Mouse (Mus musculus): ENCODE measurements around the gene Grpel1. TPM values are rescaled to one million over a fixed set of nuclear protein-coding genes. Genes with fewer than 3 reads are reported as not detected.

Grpel1 gene
- total RNA-seq, 2 experiments from 2014 or later = 30.6 to 39.1 TPM

DNA sequence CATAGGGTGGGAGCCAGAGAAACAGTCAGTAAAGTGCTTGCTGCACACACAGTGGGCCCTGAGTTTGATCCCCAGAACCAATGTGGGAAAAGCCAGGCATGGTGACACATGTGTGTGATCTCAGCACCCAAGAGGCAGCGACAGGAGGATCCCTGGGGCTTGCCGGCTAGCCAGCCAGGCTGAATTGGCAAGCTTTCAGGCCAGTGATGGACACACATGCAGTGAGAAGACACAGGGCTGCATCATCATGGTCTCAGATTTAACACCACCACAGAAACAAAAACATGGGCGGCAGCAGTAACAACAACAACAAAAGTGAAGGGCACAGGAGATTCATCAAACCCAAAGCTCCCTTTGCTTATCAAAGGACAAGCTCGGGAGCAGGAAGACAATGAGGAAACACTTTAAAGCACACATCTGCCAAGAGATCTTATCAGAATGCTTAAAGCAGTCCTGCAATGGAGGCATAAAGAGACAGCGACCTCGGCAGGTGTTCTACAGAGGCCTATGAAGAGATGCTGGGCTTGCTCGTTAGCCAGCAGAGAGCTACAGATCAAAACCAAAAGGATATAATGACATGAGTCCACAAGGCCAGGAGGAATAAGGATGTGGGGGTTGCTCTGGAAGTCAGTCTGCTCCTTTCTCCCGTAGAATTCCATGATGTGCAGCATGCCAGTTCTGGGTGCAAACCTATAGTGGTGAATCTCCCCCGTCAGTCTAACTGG is 18.5 kb upstream of the Grpel1 start:
- intact Hi-C loops (cut with DNase I) = no loop called here
- H3K4me3 ChIP-seq = no peak overlapping the region
- no peak for DNase-seq
- TF ChIP-seq CTCF (IDR thresholded peaks at IDR 0.05) = no peak
- no peak overlapping the region for H3K27ac ChIP-seq

DNA sequence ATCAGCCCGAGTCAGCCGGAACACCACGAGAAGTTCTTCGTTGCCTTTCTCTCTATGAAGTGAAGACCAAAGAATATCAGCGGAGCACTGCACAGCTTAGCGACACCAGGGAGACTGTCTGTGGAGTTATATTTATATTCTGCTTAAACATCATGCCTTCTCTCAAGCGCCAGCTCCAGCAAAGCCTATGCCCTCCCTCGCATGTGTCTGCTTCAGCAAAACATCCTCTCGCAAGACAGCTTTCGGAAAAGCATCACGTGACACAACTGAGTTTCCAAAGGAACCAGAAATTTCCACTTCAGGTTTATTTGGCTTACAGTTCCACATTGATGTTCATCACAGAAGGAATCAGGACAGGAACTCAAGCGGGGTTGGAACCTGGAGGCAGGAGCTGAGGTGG is 16.9 kb upstream of the Grpel1 start:
- TF ChIP-seq CTCF (IDR thresholded peaks at IDR 0.05) = no peak
- DNase-seq = no peak
- H3K4me3 ChIP-seq = no peak overlapping the region
- H3K27ac ChIP-seq = no peak overlapping the region
- intact Hi-C loops (cut with DNase I) = no loop called here

DNA sequence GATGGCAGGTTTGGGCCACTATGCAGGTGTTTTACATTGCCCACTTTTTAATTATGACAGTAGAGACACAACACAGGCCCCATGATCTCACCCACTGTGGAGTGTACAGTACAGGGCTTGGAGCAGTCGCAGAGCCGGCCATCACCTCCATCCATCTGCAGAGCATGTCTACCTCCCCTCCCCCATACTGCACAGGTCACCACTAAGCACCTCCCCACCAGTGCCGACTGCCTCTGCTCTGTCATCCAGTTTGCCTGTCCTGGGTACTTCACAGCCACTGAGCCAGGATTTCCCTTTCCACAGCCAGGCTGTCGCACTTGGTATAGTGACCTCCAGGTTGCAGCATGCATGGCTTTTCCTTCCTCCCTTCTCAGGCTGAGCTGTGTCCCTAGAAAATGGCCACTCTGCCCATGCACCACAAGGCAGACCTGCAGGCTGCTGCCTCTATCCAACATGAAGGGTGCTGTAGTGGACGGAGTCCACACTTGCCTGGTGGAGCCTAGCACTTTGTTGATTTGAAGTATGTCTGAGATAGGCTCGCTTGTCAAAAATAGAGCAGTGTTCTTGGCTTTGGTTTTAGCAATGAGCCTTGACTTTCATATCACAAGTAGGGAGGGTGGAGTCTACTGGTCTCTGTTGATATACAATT is 15.0 kb upstream of the Grpel1 start:
- no peak for DNase-seq
- intact Hi-C loops (cut with DNase I) = no loop called here
- no peak for TF ChIP-seq CTCF (IDR thresholded peaks at IDR 0.05)
- Histone ChIP-seq H3K4me3 (no peak overlapping the region), H3K27ac (no peak overlapping the region)

DNA sequence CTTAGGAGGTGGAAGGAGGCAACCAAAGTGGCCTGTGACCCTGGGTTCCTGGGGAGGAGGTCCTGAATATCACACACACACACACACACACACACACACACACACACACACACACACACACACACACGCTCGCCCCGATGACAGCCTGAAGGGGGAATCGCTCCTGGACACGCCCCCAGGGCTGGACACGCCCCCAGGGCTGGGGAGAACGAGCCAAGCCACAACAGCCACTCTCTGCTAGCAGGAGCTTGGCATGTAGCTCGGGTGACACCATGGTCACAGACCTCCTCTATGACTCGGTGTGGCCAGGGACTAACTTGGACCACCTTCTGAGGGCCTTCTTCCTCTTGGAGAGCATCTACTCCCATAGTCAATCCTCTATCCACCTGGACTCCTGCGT is 13.7 kb upstream of the Grpel1 start:
- intact Hi-C loops (cut with DNase I) = no loop called here
- DNase-seq = no peak
- Histone ChIP-seq H3K4me3 (no peak overlapping the region), H3K27ac (no peak overlapping the region)
- TF ChIP-seq CTCF (IDR thresholded peaks at IDR 0.05) = no peak

DNA sequence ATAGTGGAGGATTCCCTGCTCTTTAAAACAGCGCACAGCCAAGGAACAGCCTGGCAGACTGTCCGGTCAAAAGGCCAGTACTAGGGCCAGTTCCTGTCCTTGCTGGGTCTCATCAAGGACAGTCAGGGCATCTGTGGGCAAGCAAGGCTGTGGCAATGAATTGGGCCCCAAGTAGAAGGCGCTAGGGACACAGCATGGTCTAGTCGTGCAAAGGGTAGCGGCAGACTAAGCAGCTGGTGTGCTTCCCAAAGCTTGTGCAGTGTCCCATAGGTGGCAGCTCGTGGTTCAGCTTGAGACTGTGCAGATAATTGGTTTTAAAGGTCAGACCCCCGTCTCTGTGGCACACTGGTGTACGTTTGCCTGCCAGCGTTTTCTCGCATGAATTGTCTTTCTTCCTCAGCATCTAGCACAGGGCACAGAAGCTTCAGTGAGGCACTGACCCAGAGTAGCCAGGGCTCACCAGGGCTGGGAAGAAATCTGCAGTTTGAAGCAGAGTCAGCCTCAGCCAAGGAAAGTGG is 12.9 kb upstream of the Grpel1 start:
- intact Hi-C loops (cut with DNase I) = no loop called here
- no peak for TF ChIP-seq CTCF (IDR thresholded peaks at IDR 0.05)
- DNase-seq = no peak
- H3K27ac ChIP-seq = no peak overlapping the region
- H3K4me3 ChIP-seq = no peak overlapping the region

DNA sequence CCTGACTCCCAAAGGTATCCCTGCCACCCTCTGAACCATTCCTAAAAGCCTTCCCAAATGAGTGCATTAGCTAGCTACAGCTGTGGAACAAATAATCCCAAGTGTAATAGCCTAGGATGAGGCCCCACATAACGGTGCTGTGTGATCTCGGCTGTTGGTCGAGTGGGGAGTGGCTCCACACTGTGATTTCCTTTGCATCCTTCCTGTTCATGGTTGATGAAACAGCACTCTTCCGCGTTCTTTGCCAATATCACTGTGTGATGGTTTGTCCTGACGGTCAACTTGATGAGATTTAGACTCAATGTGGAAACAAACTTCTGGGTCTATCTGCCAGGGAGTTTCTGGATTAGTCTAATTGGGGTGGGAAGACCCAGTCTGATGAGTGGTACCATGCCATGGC is 12.0 kb upstream of the Grpel1 start:
- no peak for TF ChIP-seq CTCF (IDR thresholded peaks at IDR 0.05)
- no peak for DNase-seq
- H3K4me3 ChIP-seq = no peak overlapping the region
- H3K27ac ChIP-seq = no peak overlapping the region
- intact Hi-C loops (cut with DNase I) = no loop called here

DNA sequence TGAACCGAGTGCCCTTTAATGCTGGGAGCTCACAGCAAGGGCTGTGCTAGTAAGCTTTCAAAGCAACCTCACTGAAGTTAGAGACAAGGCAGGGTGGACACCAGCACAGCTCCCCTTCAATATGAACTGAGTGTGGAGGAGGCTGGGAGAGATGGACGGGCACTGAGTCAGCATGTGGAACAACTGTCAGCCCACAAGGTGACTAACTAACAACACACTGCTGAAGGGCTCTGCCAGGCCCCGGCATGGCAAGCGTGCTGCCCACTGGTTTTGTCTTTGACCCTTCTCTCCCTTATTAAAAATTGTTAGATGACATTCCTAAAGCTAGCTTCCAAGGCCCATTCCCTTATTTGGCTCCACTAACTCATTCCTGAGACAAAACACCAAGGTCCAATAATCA is 7.1 kb upstream of the Grpel1 start:
- no peak for TF ChIP-seq CTCF (IDR thresholded peaks at IDR 0.05)
- no peak overlapping the region for H3K4me3 ChIP-seq
- DNase-seq = no peak
- H3K27ac ChIP-seq = no peak overlapping the region
- intact Hi-C loops (cut with DNase I) = loop anchor here (5.0 kb wide), 1 partner anchor 35 kb away; no protein-coding TSS in a partner anchor

DNA sequence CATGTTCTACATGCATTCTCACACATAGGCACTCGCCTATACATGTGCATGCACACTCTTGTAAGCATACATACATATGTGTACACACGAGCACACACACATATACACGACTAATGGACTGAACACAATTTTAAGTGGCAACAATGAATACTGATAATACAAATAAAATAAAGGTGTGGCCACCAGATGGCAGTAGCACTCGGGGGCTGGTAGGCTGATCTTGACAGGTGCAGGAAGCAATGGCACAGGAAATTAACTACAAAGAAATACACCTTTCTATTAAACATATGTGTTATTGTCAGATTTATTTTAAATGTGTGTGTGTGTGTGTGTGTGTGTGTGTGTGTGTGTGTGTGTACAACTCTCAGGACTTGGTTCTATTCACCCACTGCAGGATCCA is 5.9 kb upstream of the Grpel1 start:
- H3K27ac ChIP-seq = no peak overlapping the region
- H3K4me3 ChIP-seq = no peak overlapping the region
- TF ChIP-seq CTCF (IDR thresholded peaks at IDR 0.05) = peak; percentile 72
- DNase-seq = no peak
- intact Hi-C loops (cut with DNase I) = loop anchor here (5.0 kb wide), 1 partner anchor 33 kb away; no protein-coding TSS in a partner anchor

DNA sequence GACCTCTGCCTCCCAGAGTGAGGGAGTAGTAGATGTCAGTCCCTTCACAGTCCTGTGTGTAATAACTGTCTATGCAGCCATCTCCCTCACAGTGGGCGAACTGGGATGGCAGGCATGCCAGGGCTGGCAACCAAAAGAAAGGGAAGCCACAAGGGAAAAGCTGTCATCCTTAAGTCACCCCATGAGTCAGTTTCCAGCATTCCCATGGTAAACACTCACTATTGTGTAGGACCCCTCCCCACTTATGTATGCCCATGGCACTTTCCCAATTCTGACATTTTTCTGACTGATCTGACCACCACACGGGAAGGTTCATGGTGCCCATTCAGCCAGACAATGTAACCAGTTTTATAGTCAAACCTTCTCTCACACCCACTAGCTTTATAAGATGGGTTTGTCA is 4.1 kb upstream of the Grpel1 start:
- TF ChIP-seq CTCF (IDR thresholded peaks at IDR 0.05) = no peak
- Histone ChIP-seq H3K27ac (no peak overlapping the region), H3K4me3 (no peak overlapping the region)
- no peak for DNase-seq
- intact Hi-C loops (cut with DNase I) = loop anchor here (5.0 kb wide), 1 partner anchor 77 kb away; no protein-coding TSS in a partner anchor

DNA sequence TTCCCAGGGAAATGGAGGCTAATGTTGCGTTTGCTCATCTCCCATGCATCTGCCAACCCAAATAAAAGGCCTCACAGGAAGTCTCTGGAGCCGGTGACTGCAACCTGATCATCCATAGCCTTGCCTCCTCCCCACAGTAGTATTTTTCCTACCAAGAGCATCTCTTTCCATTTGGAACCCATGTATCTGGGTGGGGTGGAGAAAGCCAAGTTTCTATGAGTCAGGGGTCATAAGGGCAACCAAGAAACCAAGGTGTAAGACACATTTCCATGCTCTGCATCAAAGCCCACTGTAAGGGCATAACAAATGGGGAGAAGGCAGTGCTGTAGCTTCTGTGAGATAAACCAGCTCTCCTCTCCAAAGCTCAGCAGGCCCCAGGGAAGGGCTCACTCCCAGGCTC is 3.6 kb upstream of the Grpel1 start:
- Histone ChIP-seq H3K27ac (no peak overlapping the region), H3K4me3 (no peak overlapping the region)
- DNase-seq = no peak
- TF ChIP-seq CTCF (IDR thresholded peaks at IDR 0.05) = no peak
- intact Hi-C loops (cut with DNase I) = loop anchor here (5.0 kb wide), 1 partner anchor 76 kb away; no protein-coding TSS in a partner anchor

DNA sequence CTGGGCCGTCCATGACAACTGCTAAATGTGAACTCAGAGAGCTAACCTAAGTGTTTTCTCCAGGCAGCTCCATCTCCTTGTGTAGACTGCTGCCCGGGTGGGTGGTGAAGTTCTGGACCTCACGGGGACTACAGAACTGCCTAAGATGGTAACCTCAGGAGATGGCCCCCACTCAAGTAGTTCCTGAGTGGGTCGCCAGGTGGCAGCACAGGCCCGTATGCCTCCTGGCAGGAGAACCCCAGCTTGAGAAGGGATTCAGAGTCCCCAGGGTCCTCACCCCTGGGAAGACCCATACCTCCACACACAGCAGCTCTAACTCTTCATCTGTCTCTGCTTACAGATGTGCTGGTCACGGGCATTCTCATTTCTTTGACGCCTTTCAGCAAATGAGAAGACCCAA is 2.0 kb upstream of the Grpel1 start:
- peak; percentile 82 for DNase-seq
- intact Hi-C loops (cut with DNase I) = loop anchor here (2.0 to 5.0 kb wide), 2 partner anchors 74 to 280 kb away; no protein-coding TSS in a partner anchor
- TF ChIP-seq CTCF (IDR thresholded peaks at IDR 0.05) = peak; percentile 97
- no peak overlapping the region for H3K27ac ChIP-seq
- no peak overlapping the region for H3K4me3 ChIP-seq

DNA sequence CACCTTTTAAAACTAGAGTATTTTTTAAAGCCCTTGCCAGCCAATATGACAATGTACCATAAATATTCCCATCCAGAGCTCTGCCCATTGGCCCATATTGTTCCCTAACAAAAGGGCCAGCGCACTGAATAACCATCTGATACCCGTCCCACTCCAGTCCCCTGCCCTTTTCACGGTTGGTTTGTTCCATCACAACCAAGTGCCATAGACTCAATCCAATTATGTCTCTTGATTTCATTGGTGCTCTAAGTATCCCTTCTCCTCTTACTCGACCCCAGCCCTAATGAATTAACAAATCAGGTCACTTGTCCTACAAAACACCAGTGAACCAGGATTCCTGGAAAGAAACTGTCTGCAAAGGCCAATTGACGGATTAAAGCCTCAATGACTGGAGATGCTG is 1.4 kb upstream of the Grpel1 start:
- no peak for TF ChIP-seq CTCF (IDR thresholded peaks at IDR 0.05)
- intact Hi-C loops (cut with DNase I) = loop anchor here (2.0 to 5.0 kb wide), 2 partner anchors 74 to 279 kb away; no protein-coding TSS in a partner anchor
- no peak for DNase-seq
- no peak overlapping the region for H3K27ac ChIP-seq
- no peak overlapping the region for H3K4me3 ChIP-seq

DNA sequence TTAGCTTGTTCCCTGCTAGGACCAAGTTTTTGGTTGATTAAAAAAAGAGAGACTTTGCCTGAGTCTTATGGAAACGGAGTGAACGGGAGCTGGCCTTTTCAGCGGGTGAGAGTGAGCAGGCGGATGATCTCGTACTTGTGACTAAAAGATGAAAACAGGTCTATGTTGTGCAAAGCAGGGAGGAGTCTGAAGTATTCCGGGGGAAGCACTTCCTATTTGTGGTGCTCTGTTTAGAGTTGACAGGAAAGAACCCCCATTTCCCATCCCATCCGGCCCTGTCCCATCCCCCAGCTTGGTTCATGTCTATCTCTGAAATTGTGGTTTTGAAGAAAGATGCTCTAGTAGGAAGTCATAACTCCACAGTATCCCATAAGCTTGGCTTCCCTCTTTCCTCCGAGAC is 1.1 kb downstream of the Grpel1 start:
- intact Hi-C loops (cut with DNase I) = loop anchor here (1.0 to 2.0 kb wide), 2 partner anchors 18 to 117 kb away; partner anchors contain the start of genes Ccdc96 and Tada2b

More for the DNA sequence above, 1.1 kb downstream of the Grpel1 start:
- no peak for TF ChIP-seq CTCF (IDR thresholded peaks at IDR 0.05)
- Histone ChIP-seq H3K4me3 (peak overlapping the region; percentile 86), H3K27ac (peak overlapping the region; percentile 94)
- DNase-seq = no peak

Measured in gastrocnemius, adult 2 months (tissue).